Mouse (Mus musculus) naive thymus-derived CD4-positive, alpha-beta T cell, adult 2 months (primary cell): ENCODE measurements around the gene Stk24.

Experiments used
- DNase-seq: peaks from one replicate; pipeline ENCODE4 v3.0.0-alpha.2; 2011; ENCODE audit warnings: low read depth

Gene Stk24

GRCm38 (mm10) chr14:121350011-121350410 lies 29.8 kb downstream of the Stk24 start:
- no peak for DNase-seq

DNA sequence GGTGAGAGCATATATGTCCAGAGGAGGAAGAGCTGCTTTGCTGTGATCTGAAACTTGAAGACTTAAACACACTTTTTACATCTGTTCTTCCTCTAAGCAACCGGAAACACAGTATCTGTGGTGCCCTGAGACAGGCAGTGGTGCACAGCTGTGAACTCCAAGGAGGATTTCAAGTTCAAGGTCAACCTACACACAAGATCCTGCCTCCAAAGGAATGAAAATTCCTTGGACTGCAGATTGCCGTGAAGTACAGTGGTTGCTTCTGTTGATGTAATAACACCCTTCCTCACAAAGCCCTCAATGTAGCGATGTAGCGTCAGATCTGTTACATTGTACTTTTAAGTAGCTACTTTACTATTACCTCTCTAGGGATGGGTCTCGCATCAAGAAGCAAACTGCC lies 30.5 kb downstream of the Stk24 start:
- DNase-seq = peak; percentile 71

DNA sequence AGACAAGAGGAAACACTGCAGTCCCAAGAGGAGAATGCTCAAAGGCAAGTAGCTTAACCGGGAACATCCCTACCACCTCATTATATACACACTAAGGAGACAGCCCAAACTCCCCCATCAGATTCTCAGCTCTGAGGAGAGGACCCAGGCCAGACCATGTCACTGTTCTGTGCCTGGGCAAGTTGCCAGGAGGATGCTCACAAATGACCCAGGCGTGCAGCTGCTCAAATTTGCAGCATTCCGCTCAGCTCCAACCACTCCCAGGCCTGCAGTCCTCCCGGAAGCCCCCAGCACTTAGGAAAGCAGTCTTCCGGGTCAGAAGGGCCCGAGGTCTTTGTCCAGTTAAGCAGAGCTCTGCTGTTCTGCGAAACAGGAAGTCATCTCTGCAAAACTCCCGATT lies 31.6 kb downstream of the Stk24 start:
- no peak for DNase-seq

DNA sequence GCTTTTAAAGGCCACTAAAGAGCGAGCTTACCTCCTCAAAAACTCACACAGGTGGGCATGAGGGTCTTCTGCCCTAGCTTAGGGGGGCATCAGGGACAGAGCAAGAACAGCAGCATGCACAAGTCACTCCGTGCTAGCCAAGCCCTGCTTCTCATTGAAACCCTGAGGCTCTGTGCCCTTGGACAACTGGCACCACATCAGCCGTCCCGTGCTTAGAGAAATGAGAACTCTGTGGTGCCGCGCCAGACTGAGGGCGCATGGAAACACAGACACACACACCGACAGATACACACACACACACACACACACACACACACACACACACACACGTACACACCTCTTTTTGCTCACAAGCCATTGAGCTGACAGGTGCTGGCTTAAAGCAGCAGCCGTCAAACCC lies 32.7 kb downstream of the Stk24 start:
- no peak for DNase-seq

- DNase-seq = no peak
Measured at GRCm38 (mm10) chr14:121346654-121347053, 33.2 kb downstream of the Stk24 start.

- DNase-seq = peak; percentile 53
Measured at GRCm38 (mm10) chr14:121346053-121346452, 33.8 kb downstream of the Stk24 start.

DNA sequence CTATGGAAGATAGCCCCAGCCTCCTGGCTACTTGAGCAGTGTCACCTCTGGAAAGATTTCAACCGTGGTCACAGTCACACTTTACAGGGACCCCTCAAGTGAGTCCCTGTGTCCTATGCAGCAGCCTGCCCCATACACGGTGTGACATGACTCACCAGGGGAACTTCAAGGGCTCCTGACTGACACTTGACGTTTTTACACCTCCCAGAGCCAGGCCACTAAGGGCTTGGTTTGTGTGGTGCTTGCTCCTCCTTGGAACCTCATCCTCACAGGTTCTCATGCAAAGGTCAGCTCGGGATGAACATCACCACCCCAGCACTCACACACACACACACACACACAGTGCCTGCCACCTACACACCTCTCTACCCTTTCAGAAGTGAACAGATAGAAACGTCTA lies 34.9 kb downstream of the Stk24 start:
- DNase-seq = no peak

DNA sequence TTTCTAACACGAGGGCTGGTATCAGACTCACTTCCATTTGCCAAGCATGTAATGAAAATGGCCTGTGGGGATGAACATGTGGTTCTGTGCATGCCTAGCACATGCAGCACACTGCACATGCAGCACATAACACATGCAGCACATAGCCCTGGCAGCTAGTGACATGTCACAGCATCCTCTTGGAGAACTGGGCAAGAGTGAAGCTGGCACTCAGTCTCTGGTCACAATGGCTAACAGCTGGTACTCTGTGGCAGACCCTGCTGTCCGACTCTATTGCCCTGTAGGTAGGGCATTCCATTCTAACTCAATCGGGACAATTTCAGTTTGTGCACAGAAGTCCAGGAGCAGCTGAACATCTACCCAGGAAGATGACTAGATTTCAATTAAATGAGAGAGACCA lies 36.9 kb downstream of the Stk24 start:
- DNase-seq = no peak

GRCm38 (mm10) chr14:121339951-121340401 lies 39.8 kb downstream of the Stk24 start:
- no peak for DNase-seq

DNA sequence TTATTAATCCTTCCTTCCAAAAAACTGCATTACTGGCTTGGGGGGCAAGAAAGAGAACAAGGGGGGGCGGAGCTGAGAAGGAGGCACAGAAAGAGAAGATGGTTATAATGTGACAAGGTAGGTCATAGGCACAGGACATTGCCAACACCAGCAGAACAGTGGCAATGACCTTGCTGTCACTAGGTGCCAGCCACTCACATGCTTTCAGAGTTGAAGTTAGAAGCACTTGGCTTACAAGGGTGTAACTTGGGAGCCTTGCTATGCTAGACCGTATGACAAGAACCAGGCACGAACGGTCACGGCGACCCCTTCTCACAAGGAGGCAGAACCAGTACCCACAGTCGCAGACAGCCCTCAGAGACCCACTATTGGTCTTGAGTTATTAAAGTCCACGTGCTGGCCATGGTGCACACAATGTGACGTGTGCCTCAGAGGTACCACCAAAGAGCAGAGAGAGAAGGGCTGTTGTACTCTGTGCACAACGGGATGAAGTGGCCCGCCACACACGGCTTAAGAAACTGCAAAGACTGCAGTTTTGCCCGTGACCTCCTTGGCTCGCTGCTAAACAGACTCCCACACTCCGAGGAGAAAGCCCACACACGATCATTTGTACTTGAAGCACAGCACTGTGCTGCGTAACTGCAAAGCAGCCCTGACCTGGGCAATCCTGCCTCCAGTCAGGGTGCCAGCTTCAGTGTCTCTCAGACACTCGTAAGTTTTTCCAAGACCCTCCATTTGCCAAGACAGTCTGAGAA lies 40.8 kb downstream of the Stk24 start:
- no peak for DNase-seq

GRCm38 (mm10) chr14:121330090-121330408 lies 49.8 kb downstream of the Stk24 start:
- peak; percentile 53 for DNase-seq

DNA sequence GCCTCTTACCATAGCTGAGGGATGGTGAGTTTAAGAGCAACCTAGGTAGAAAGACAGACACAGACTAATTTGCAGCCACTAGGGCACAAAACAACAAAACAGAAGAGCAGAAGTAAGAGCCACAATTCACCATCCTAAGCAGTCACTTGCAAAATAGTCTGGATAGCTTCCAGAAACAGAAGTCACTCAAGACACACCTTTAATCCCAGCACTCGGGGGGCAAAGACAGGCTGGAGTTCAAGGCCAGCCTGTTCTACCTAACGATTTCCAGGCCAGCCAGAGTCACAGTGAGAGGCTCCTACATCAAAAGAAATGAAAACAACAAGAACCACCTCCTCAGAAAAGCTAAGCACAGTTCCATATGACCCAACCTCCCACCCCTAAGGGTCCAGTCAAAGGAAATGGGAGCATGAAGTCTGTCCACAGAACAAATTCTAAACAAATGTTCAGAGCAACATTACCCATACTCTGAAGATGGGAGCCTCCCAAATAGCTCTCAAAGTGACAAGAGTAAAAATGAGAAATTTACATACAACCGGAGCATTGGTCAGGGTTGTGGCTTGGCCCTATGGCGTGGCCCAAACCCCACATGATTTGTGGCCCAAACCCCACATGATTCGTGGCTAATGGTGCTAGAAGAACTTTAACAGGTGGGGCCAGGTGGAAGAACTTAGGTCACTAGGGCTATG lies 50.3 kb downstream of the Stk24 start:
- no peak for DNase-seq

DNA sequence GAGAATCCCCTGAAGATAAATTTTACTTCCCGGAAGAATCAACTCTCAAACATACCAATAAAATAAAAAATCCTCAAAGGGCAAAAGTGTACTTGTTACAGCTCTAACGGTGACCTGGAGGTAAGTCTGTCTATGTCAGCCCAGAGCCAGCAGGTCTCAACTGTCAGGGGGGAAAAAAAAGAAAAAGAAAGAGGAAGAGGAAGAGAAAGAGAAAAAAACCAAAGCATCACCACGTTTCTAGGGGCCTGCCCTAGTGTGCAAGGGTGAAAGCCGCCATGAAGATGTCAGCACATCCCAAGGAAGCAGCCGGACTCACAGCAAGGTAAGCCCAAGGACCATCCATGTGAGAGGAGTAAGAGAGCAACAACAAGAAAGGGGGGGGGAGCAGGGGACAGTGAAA lies 50.9 kb downstream of the Stk24 start:
- no peak for DNase-seq

- DNase-seq = peak; percentile 37
Measured at GRCm38 (mm10) chr14:121326432-121326831, 53.4 kb downstream of the Stk24 start.

DNA sequence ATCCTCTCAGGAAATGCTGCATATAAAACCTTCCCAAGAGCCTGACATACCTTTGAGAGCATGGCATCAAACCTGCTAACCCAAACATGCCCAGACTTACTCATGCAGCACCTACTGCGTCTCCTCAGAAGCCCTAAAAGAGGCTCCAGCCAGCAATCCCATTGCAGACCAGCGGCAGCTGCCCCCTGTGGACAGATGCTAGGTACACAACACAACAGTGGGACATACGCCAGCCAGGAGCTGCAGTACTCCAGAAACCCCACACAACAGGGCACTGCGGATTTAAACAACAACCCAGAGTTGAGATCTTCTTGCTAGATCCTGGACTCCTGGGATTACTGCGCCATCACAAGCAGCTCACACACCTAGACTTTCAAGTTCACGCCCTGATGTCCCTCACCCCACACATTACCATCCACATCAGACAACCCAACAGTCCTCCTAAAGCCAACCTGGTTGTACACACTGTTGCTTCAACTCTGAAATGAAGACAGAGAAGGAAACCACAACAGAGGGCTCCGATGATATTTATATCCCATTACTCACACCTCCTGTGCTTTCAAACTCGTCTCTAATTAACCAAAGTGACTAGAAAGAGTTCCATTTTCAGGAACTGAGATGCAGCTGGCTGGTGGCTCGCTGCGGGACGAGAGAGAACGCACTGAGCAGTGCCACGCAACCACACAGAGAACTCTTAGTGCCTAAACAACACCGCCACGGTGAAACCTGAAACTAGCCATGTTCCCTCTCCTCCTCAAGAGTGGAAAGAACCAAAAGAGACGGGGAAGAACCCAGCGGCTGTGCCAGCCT lies 55.1 kb downstream of the Stk24 start:
- peak; percentile 80 for DNase-seq

DNA sequence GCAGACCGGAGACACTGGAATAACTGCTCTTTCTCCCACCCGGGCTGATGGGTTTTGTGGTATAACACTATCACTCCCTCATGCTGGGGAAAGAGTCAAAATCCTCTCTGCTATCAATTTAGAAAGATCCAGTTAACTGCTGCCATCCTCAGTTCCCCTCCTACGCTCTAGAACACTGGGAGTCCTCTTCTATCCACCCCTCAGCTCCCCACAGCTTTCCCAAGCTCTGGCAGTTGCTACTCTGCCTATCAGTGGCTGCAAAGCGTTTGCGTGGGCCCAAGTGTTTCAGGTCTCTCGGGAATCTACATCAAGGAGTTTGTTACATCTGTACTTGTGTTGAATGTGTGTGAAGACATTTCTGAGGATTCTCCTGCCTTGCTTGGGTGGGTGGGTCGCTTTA lies 57.2 kb downstream of the Stk24 start:
- DNase-seq = no peak

DNA sequence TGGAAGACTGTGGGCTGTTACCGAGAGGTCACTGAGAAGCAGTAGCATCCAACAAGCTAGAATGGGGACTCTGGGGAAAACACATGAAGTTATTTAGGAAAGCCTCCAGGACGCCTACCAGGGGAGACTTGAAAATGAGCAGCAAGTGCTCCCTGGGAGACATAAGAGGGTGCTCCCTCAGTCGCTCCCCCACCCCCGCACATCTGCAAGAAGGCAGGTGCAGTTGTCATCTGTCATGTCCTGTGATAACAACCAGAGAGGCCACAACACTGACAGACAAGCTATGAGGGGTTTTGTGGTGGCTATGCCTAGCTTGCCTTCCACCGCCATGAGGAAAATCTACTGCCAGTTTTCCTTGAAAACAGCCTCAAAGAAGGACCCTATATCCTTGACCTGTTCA lies 57.7 kb downstream of the Stk24 start:
- no peak for DNase-seq

DNA sequence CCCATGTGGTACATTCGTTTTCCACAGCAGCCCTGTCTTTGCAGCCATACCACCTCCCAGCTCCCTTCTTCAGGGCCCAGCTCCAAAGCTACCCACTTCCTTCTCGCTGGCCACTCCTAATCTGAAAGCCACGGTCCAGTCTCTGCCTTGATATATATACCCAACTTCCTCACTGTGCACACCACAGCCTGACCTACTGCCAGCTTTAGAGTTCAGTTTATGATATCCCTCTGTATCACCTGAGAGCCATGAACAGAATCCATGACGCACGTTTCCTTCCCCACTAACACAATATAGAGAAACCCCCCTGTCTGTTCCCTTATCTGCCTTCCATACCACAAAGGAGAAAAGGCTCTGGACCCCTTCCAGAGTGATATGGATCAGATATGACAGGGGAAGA lies 61.4 kb downstream of the Stk24 start:
- DNase-seq = no peak

GRCm38 (mm10) chr14:121317312-121317671 lies 62.5 kb downstream of the Stk24 start:
- no peak for DNase-seq

- no peak for DNase-seq
Measured at GRCm38 (mm10) chr14:121316631-121317311, 63.0 kb downstream of the Stk24 start.

GRCm38 (mm10) chr14:121316136-121316535 lies 63.7 kb downstream of the Stk24 start:
- DNase-seq = no peak

DNA sequence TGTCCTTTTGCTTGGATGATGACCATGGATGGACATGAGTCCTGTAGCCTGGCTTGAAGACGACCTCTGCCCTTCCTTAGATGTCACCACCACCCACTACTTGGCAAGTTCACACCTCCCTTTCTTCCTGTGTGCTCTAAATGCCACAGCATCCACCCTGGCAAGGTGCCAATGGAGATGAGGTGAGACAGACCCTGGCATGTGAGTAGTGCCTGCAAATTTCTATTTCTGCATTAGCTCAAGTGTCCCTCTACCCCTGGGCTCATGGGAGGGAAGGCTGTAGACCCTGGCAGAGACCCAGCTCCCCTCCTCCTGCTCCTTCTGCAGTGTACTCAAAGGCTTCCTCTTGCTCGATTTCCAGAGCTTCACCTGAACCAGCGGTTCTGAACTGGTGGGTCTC lies 64.9 kb downstream of the Stk24 start:
- peak; percentile 73 for DNase-seq
